Mouse (Mus musculus) adrenal gland, postnatal 0 days (tissue): ENCODE data around the gene Slc16a3. TPM values are rescaled to one million over a fixed set of nuclear protein-coding genes. Genes with fewer than 3 reads are reported as not detected.

ENCODE experiments used
- polyA plus RNA-seq: library from polyadenylated mRNA; unstranded; fragments of >200 nt; fragmentation: Nextera tagmentation; extraction: Ambion mirVana; gene quantifications from 2 replicates; pipeline ENCODE4 v1.2.1, GENCODE M21; 2015

The Slc16a3 gene
- polyA plus RNA-seq = 10.1 and 11.9 TPM in 2 replicates

DNA sequence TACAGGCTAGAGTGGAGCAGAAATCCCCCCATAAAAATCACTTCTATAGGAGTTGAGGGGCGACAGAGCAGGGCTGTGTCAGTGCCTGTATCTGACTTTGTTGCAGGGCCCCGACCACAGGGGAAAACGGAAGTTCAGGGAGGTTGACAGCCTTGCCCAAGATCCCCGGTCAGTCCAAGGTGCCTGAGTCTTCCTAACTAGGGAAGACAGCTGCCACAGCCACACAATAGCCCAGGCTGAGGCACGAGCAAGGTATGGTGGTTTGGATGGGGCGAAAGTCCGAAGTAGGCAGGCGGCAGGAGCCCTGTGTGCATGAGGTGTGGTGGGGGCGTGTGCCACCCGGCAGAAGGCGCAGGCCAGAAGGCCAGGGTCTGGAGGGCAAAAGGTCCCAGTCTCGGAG is at the start of gene Slc16a3:
TSS of gene Slc16a3 (plus strand) at position 153 of the 400 bp plus-strand sequence.

DNA sequence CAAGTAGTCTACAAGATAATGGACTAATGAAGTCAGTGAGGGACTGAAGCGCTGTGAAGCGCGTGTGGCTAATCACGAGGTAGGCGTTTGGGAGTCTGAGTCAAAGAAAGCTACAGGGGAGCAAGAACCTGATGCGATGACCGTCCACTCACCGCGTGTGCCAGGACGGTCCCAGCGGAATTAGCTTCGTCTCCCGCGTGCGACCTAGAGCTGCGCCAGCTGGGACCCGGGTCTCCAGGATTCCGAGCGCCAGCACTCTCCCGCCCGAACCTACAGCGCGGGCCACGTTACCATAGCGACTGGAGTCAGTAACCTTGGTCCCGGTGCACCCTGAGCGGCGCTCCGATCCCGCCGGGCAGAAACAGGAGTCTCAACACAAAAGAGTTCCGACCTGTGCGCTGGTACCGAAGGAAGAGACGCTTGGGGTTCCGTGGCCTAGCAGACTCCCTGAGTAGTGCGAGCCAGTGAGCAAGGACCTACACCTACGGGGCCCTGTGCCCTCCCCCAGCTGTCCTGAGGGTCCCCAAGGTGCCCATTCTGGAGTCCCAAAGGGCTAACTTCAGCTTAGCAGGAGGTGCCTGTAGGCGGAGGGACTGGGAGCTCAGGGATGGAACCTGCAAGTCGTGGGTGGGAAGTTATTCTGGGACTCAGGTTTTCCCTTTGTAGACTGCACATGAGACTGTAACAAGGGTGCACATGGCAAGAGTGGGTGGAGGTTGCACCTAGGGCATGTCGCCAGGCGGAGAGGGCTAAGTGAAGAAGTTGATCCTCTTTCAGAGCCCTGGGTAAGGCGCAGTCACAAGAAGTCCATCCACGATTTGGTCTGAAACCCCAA is 15.5 kb upstream of the Slc16a3 start, which contains the start of gene Ccdc57:
TSS of gene Ccdc57 (minus strand) at position 309 of the 835 bp plus-strand sequence.

DNA sequence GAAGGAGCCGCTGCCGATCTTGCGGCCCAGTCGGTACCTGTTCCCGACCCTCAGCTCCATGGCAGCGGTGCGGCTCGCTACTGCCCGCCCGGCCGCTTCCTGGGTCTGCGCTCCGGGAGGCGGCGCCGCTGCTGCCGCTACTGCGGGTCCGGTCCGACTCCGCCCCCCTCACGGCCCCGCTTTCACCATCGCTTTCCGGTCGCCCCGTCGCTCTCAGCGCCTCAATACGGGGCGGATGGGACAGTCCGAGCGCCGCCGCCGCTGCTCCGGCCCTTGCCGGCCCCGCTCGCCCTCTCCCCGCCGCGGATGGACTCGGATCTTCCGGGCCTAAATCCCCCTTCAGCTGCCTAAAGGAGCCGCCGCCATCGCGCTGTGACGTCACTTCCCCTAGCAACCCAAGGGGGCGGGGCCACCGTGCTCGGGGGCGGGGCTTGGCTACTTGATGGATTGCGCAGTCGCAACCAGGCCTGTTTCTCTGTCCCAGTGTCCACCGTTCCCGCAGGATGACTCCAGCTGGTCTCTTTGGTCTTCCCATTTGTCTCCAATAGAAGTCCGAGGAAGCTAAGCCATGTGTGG is 42.8 kb downstream of the Slc16a3 start, which contains the start of gene Csnk1d:
TSS of gene Csnk1d (minus strand) at position 380 of the 576 bp plus-strand sequence.

Other genes starting within 250 kb of the Slc16a3 start
- 228 and 364 TPM in 2 replicates for gene Cenpx, start 234.7 kb upstream of the Slc16a3 start, polyA plus RNA-seq
- 22.0 and 34.8 TPM in 2 replicates for gene Lrrc45, start 234.6 kb upstream of the Slc16a3 start, polyA plus RNA-seq
- gene Rac3, start 227.0 kb upstream of the Slc16a3 start, polyA plus RNA-seq = 18.1 and 52.1 TPM in 2 replicates
- 54.9 and 76.1 TPM in 2 replicates for gene Dcxr, start 221.2 kb upstream of the Slc16a3 start, polyA plus RNA-seq
- 16.6 and 17.6 TPM in 2 replicates for gene Cbr2, start 216.4 kb upstream of the Slc16a3 start, polyA plus RNA-seq
- gene Hmga1b, start 185.7 kb upstream of the Slc16a3 start, polyA plus RNA-seq = 0.79 and 2.2 TPM in 2 replicates
- gene Rfng, start 164.3 kb upstream of the Slc16a3 start, polyA plus RNA-seq = 19.7 and 21.2 TPM in 2 replicates
- 119 and 156 TPM in 2 replicates for gene Gps1, start 164.2 kb upstream of the Slc16a3 start, polyA plus RNA-seq
- gene Dus1l, start 152.1 kb upstream of the Slc16a3 start, polyA plus RNA-seq = 36.3 and 56.2 TPM in 2 replicates
- gene Fasn, start 123.9 kb upstream of the Slc16a3 start, polyA plus RNA-seq = 14.9 and 18.8 TPM in 2 replicates
- gene Ccdc57, start 15.6 kb upstream of the Slc16a3 start, polyA plus RNA-seq = 4.1 and 6.3 TPM in 2 replicates
- gene Csnk1d, start 42.9 kb downstream of the Slc16a3 start, polyA plus RNA-seq = 53.8 and 75.9 TPM in 2 replicates
- gene Cd7, start 90.9 kb downstream of the Slc16a3 start, polyA plus RNA-seq = 0.73 and 0.98 TPM in 2 replicates
- gene Sectm1b, start 115.1 kb downstream of the Slc16a3 start, polyA plus RNA-seq = 1.3 TPM in 1 of 2 replicates, not detected in the other
- gene Sectm1a, start 132.7 kb downstream of the Slc16a3 start, polyA plus RNA-seq = 0.76 and 1.1 TPM in 2 replicates
- gene Tex19.2, start 170.2 kb downstream of the Slc16a3 start, polyA plus RNA-seq = 0.16 TPM in 1 of 2 replicates, not detected in the other
- gene Tex19.1, start 197.7 kb downstream of the Slc16a3 start, polyA plus RNA-seq = not detected in 2 replicates
- gene Uts2r, start 211.8 kb downstream of the Slc16a3 start, polyA plus RNA-seq = 0.09 TPM in 1 of 2 replicates, not detected in the other